ENCODE assay signal across 11 mouse cellular contexts in the genomic region with DNA sequence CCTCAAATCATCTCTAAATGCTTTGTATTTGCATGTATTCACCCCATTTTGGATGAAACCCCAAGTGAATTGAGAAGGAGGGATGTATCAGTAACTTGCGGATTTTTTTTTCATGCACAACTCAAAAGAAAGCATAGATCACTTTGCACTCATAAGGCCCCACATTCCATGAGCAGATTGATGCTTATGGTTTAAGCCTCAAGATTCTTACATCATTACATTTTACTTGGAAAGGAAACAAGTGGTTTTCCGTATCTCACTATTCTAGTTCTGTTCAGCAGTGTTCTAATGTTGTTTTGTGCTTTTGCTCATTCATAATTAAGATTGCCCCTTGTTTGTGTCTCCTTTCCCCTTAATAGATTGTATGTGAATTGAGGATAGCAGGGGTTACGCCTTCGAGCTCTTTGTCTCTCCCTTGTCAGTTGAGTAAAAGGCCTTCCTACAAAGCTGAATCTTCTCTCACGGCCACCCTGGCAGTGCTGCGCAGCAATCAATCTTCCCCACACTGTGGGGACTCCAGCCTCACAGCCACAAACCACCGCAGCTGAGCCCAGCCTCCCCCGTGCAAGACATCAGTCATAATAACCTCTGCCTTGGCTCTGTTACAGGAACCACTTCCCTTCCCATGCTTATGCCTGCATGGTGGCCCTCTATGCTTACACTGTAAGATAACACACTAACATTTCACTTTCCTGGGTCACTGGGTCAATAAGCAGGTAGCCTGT.
DNase-seq lines count a peak whose midpoint lies in the region; ATAC-seq and TF ChIP-seq lines count a peak whose summit lies in the region.
"Had no signal": no experiment of that assay in that cellular context is flagged by ENCODE, and none has a peak within 500 bp of the region (broad histone marks: within the 10 kb centered on the region; RNA-seq: fewer than 3 reads in every experiment).

No protein-coding gene starts in this region.

- no peaks in the 10 kb centered on the region for H3K27me3 ChIP-seq in lung, embryonic 16.5 days (ENCODE audit: control insufficient read depth, insufficient read depth, low read depth, low read length)
- no peaks in the 10 kb centered on the region for H3K27me3 ChIP-seq in forebrain, embryonic 15.5 days
- no peaks in the 10 kb centered on the region for H3K27me3 ChIP-seq in intestine, embryonic 16.5 days (replicated peaks; ENCODE audit: control insufficient read depth, insufficient read depth, low read length)
- H3K27me3 ChIP-seq in neural tube, embryonic 13.5 days, result no peaks in the 10 kb centered on the region

- intact Hi-C loops in left cerebral cortex, adult 2 months (cut with DNase I), result no loop called here

- WGBS in lung, embryonic 16.5 days, result 32% methylated on average over 8 of the region's 8 CpGs
- WGBS in forebrain, embryonic 15.5 days, result 29% methylated on average over 8 of the region's 8 CpGs
- 38% methylated on average over 8 of the region's 8 CpGs for WGBS in intestine, embryonic 16.5 days
- WGBS in neural tube, embryonic 13.5 days, result 11% methylated on average over 8 of the region's 8 CpGs

- no peak overlapping the region for H3K9ac ChIP-seq in lung, embryonic 16.5 days (ENCODE audit: low read length)
- no peak overlapping the region for H3K9ac ChIP-seq in forebrain, embryonic 15.5 days (replicated peaks)
- no peak overlapping the region for H3K9ac ChIP-seq in intestine, embryonic 16.5 days (ENCODE audit: low read depth, low read length)
- H3K9ac ChIP-seq in neural tube, embryonic 13.5 days, result no peak overlapping the region

- H3K4me2 ChIP-seq in lung, embryonic 16.5 days (ENCODE audit: low read depth, low read length), result no peak overlapping the region
- no peak overlapping the region for H3K4me2 ChIP-seq in forebrain, embryonic 15.5 days (replicated peaks)
- H3K4me2 ChIP-seq in intestine, embryonic 16.5 days (ENCODE audit: low read depth, low read length), result no peak overlapping the region
- no peak overlapping the region for H3K4me2 ChIP-seq in neural tube, embryonic 13.5 days

- H3K4me1 ChIP-seq in lung, embryonic 16.5 days (replicated peaks; ENCODE audit: control insufficient read depth, insufficient read depth, low read length), result no peaks in the 10 kb centered on the region
- peaks cover 14% of the 10 kb centered on the region for H3K4me1 ChIP-seq in forebrain, embryonic 15.5 days
- H3K4me1 ChIP-seq in intestine, embryonic 16.5 days (ENCODE audit: control insufficient read depth, insufficient read depth, low read length), result no peaks in the 10 kb centered on the region
- peaks cover 19% of the 10 kb centered on the region for H3K4me1 ChIP-seq in neural tube, embryonic 13.5 days (replicated peaks)

- H3K36me3 ChIP-seq in lung, embryonic 16.5 days (ENCODE audit: control insufficient read depth, insufficient read depth, low read length), result no peaks in the 10 kb centered on the region
- H3K36me3 ChIP-seq in forebrain, embryonic 15.5 days, result no peaks in the 10 kb centered on the region
- H3K36me3 ChIP-seq in intestine, embryonic 16.5 days (ENCODE audit: control insufficient read depth, insufficient read depth, low read length), result no peaks in the 10 kb centered on the region
- no peaks in the 10 kb centered on the region for H3K36me3 ChIP-seq in neural tube, embryonic 13.5 days

- no peak overlapping the region for H3K4me3 ChIP-seq in lung, embryonic 16.5 days (ENCODE audit: low read length)
- no peak overlapping the region for H3K4me3 ChIP-seq in forebrain, embryonic 15.5 days
- H3K4me3 ChIP-seq in intestine, embryonic 16.5 days (ENCODE audit: low read length), result no peak overlapping the region
- no peak overlapping the region for H3K4me3 ChIP-seq in neural tube, embryonic 13.5 days
- no peak overlapping the region for H3K4me3 ChIP-seq in left cerebral cortex, adult 2 months

- DNase-seq in lung, postnatal 14 days, result no peak
- no peak for DNase-seq in liver
- DNase-seq in thymus, postnatal 14 days, result no peak
- DNase-seq in left cerebral cortex, adult 2 months (ENCODE audit: extremely low spot score in 1 of 2, low spot score in 2 of 2), result no peak
- DNase-seq: adrenal gland, adult 2 months; cerebellum, adult 2 months; kidney, adult 18-20 months had no signal

- H3K9me3 ChIP-seq in lung, embryonic 16.5 days (ENCODE audit: control insufficient read depth, low read length), result no peaks in the 10 kb centered on the region
- H3K9me3 ChIP-seq in forebrain, embryonic 15.5 days, result no peaks in the 10 kb centered on the region
- H3K9me3 ChIP-seq in intestine, embryonic 16.5 days (ENCODE audit: control insufficient read depth, low read length), result no peaks in the 10 kb centered on the region
- H3K9me3 ChIP-seq in neural tube, embryonic 13.5 days, result no peaks in the 10 kb centered on the region

- no peak overlapping the region for H3K27ac ChIP-seq in lung, embryonic 16.5 days (ENCODE audit: low read length)
- H3K27ac ChIP-seq in forebrain, embryonic 15.5 days (replicated peaks), result no peak overlapping the region
- H3K27ac ChIP-seq in intestine, embryonic 16.5 days (ENCODE audit: low read length), result no peak overlapping the region
- H3K27ac ChIP-seq in neural tube, embryonic 13.5 days (replicated peaks), result peak overlapping the region; percentile 35; the same call in 1 of the 2 replicates
- no peak overlapping the region for H3K27ac ChIP-seq in left cerebral cortex, adult 2 months

- ATAC-seq in lung, embryonic 16.5 days (ENCODE audit: low read depth), result peak; percentile 23; the same call in 1 of the 2 replicates
- peak; percentile 60; the same call in 1 of the 2 replicates for ATAC-seq in forebrain, embryonic 15.5 days (replicated peaks)
- 0 out of 2 replicates have a peak, but pooled peaks have one; percentile 31 for ATAC-seq in intestine, embryonic 16.5 days
- peak; percentile 95 for ATAC-seq in neural tube, embryonic 13.5 days (ENCODE audit: low read depth)

- no peak for TF ChIP-seq CTCF in left cerebral cortex, adult 2 months (IDR thresholded peaks at IDR 0.05)

Comparison
In these comparisons a context has a peak if more than half of its experiments do, and no peak if none do; other contexts are left out.
1. ATAC-seq: peak in every context shown above with its lines; median percentile 95 in neural tube, embryonic 13.5 days; 60 in forebrain, embryonic 15.5 days; 31 in intestine, embryonic 16.5 days; 23 in lung, embryonic 16.5 days.